Mouse (Mus musculus) cortical plate, adult 2 months (tissue): Measurements from ENCODE around the gene Sar1a. TPM values are rescaled to one million over a fixed set of nuclear protein-coding genes. Genes with fewer than 3 reads are reported as not detected.

Source experiments
- H3K27ac ChIP-seq: fragments of 200-500 bp; 2 replicates; pipeline ENCODE4 v1.5.1; 2012; ENCODE audit warnings: low read length, control low read depth, inconsistent platforms; ENCODE audit not compliant: insufficient read depth
- H3K4me1 ChIP-seq: fragments of 200-500 bp; 2 replicates; pipeline ENCODE4 v1.6.1; 2011; ENCODE audit warnings: low read length; ENCODE audit not compliant: control insufficient read depth, insufficient read depth
- H3K4me3 ChIP-seq: fragments of 200-500 bp; 2 replicates; pipeline ENCODE4 v1.5.1; 2011; ENCODE audit warnings: mild to moderate bottlenecking, low read length, control low read depth; ENCODE audit not compliant: insufficient read depth
- CTCF ChIP-seq: fragments of 200-500 bp; IDR thresholded peaks from 2 replicates; pipeline ENCODE4 v1.5.1; 2011; ENCODE audit warnings: mild to moderate bottlenecking, control low read depth, low read length; ENCODE audit not compliant: insufficient read depth; ENCODE audit errors: extremely low read depth
- POLR2A ChIP-seq: fragments of 200-500 bp; IDR thresholded peaks from 2 replicates; pipeline ENCODE4 v1.6.1; 2011; ENCODE audit warnings: mild to moderate bottlenecking, low read length, control low read depth; ENCODE audit not compliant: insufficient read depth; ENCODE audit errors: extremely low read depth
- polyA plus RNA-seq: library from polyadenylated mRNA; depleted of rRNA; stranded (reverse); fragments of >200 nt; gene quantifications from 2 replicates; pipeline ENCODE4 v1.2.3, GENCODE M21; 2012; rRNA removed

Gene Sar1a
- 106 and 108 TPM in 2 replicates for polyA plus RNA-seq

DNA sequence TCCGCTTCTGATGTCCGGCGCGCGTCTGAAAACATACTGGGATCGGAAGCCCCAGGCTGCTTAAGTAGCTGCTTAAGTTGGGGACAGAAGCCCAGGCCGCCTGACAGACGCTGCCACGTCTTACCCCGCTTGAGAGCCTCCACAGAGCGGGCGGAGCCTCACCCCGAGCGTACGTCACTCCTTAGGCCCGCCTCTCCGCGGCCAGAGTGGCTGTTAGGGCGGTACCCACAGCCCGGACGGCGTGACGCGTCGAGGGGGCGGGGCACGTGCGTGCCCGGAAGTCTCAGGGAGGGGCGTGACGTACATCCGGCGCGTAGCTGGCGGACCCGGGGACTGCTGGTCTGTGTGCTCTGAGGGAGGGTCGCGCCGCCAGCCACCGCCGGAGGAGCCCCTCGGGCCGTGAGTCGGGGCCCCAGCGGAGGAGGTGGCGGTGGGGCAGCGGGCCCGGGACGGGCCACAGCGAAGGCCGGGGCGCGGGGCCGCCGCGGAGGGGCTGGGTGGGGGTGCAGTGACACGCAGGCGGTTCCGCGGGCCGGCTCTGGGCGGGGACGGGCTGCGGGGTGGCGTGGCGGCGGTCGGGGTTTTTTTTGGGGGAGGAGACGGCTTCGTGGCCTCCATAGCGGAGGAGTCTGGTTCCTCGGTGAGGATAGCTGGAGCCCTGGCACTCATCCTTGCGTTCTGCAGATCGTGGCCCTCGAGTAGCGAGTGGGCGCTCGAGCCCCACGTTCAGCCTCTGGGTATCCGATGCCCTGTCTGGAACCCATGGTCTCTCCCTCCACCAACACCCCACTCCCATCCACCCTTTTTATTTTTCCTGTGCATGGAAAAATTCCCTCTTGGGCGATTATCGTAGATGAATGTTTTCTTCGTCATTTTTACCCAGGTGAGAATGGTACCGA lies at the start of gene Sar1a:
TSS of gene Sar1a (plus strand) at position 285 of the 899 bp plus-strand sequence.
- H3K4me3 ChIP-seq, result peak within 1 kb of the TSS; percentile 80
- TF ChIP-seq POLR2A (peak; percentile 90), CTCF (no peak)
- H3K4me1 ChIP-seq, result peaks cover 5% of the 10 kb centered on the region
- H3K27ac ChIP-seq, result no peak within 1 kb of the TSS

DNA sequence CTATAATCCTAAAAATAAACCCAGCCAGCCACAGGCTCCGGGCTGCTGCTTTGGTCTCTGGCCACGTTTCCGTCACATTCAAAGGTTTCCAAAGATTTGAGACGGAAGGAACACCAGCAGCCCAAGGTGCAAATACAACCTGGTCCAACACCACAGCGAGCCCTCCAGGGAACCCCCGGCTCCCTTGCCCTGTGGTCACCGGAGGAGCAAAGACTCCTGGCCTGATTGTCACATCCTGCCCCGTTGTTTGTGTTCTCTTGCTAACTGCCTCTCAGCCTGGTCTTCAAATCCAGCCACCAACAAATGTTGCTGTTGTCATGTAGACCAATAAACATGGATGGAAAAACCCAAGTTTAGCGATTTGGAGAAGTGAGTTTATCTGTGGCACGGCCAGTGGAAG lies 47.7 kb upstream of the Sar1a start:
- Histone ChIP-seq H3K4me1 (no peaks in the 10 kb centered on the region), H3K27ac (no peak overlapping the region), H3K4me3 (no peak overlapping the region)
- TF ChIP-seq CTCF (no peak), POLR2A (no peak)

DNA sequence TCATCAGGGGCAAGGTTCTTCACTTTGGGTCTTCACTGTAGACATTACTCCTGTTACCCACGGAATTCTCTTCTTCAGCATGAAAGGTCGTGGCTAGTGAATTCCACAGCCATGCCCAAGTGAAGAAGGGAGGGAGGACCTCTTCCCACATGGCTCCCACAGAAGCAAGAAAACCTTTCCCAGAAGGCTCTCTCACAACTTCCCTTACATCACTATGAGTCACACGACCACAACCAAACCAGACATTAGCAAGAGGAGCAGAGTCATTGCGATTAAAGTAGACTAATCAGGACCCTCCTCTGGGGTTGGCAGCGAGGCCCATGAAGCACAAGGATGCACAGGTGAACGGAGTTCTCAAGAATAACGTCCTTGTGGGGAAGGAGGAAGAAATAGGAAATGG lies 43.0 kb upstream of the Sar1a start:
- no peak for TF ChIP-seq POLR2A
- TF ChIP-seq CTCF, result no peak
- no peaks in the 10 kb centered on the region for H3K4me1 ChIP-seq
- H3K4me3 ChIP-seq, result no peak overlapping the region
- H3K27ac ChIP-seq, result no peak overlapping the region

DNA sequence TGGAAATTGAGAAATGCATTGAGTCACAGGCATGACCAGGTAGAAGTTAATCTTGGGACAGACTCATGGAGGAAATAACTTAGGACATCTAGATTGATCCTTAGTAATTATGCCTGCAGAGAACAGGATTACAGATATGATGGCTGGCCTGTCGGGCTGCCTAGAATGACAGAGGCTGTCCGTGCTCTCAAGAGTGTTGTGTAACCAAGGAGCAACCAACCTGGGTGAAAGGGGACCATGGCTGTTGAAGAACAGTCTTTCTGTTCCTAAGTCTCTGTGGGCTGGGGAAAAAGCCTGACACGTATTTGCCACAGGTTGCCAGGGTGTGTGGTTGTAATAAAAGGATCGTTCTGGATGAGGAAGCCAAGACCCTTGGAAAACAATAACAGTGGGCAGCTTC lies 39.7 kb upstream of the Sar1a start:
- H3K4me3 ChIP-seq, result no peak overlapping the region
- no peak overlapping the region for H3K27ac ChIP-seq
- H3K4me1 ChIP-seq, result no peaks in the 10 kb centered on the region
- no peak for TF ChIP-seq POLR2A
- no peak for TF ChIP-seq CTCF

DNA sequence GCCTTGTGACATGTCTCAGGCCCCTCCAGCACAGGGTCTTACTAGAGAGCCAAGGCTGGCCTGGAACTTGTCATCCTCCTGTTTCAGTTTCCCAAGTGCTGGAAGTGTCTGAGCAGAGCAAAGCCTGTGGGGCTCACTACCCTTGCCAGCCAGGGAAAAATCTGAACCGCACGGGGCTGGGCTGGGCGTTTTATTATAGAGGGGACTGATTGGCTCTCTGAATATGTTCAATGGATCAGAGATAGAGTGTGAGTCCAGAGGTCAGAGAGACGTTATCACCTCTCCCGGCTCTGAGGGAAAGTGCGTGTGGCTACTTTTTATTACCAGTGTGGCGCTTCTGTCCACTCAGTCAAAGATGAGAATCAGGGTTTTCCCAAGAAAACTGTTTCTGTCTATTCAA lies 33.5 kb upstream of the Sar1a start:
- H3K27ac ChIP-seq, result no peak overlapping the region
- H3K4me1 ChIP-seq, result peaks cover 2% of the 10 kb centered on the region; the same call in 1 of the 2 replicates
- H3K4me3 ChIP-seq, result no peak overlapping the region
- no peak for TF ChIP-seq POLR2A
- no peak for TF ChIP-seq CTCF

GRCm38 (mm10) chr10:61647790-61648736 lies 32.0 kb upstream of the Sar1a start, which contains the start of gene Ppa1:
Gene Ppa1, plus strand, starts transcription at chr10:61648552.
- peak; percentile 77; the same call in 1 of the 2 replicates for TF ChIP-seq POLR2A
- no peak for TF ChIP-seq CTCF
- Histone ChIP-seq H3K4me1 (peaks cover 2% of the 10 kb centered on the region; the same call in 1 of the 2 replicates), H3K4me3 (peak within 1 kb of the TSS; percentile 69), H3K27ac (no peak within 1 kb of the TSS)

GRCm38 (mm10) chr10:61648737-61649645 lies 31.1 kb upstream of the Sar1a start:
- Histone ChIP-seq H3K4me1 (peaks cover 2% of the 10 kb centered on the region; the same call in 1 of the 2 replicates), H3K4me3 (peak overlapping the region; percentile 69), H3K27ac (no peak overlapping the region)
- no peak for TF ChIP-seq POLR2A
- no peak for TF ChIP-seq CTCF

- no peak overlapping the region for H3K27ac ChIP-seq
- H3K4me1 ChIP-seq, result peaks cover 2% of the 10 kb centered on the region; the same call in 1 of the 2 replicates
- TF ChIP-seq POLR2A, result no peak
- TF ChIP-seq CTCF, result no peak
- H3K4me3 ChIP-seq, result no peak overlapping the region
Measured at GRCm38 (mm10) chr10:61654105-61654504, 26.0 kb upstream of the Sar1a start.
